Mouse (Mus musculus) liver, embryonic 14.5 days (tissue): ENCODE measurements around the gene Mgat1.

Source experiments
- CTCF ChIP-seq: IDR thresholded peaks from 2 replicates; pipeline ENCODE4 v1.5.1; 2016; ENCODE audit warnings: antibody characterized with exemption, low read depth, control low read depth
- EP300 ChIP-seq: IDR thresholded peaks from 2 replicates; pipeline ENCODE4 v1.6.1; 2016; ENCODE audit warnings: antibody characterized with exemption, low read depth

DNA sequence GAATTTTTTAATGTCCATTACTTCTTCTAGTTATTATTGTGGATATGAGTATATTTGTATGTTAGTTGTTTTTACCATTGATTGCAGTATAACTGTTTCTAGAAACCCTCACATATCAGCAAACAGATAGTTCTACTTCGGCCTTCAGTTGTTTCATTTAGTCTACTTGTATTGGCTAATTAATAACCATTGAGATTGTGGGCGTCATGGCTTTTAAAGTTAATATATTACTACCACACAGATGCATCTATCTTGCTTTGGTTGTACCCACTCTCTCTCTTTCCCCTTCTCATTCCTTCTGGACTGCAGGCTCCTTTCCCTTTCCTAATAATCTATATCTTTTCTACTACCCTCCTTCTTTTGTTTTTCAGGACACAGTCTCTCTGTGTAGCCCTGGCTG lies 15.3 kb downstream of the Mgat1 start:
- TF ChIP-seq CTCF (no peak), EP300 (no peak)
